Mouse (Mus musculus) gastrocnemius, postnatal 14 days (tissue): ENCODE data around the gene Gm1993. TPM values are rescaled to one million over a fixed set of nuclear protein-coding genes. Genes with fewer than 3 reads are reported as not detected.
"Not testable (repeated sequence)": the region's sequence is repeated elsewhere in the genome, so short reads cannot be mapped to it uniquely, and the experiment has no call there.

Source experiments
- DNase-seq: peaks from one replicate; pipeline ENCODE4 v3.0.0; 2021; ENCODE audit warnings: mixed read lengths
- intact Hi-C: fragments of 180-260 bp; cut with DNase I; formaldehyde crosslinking; loops from one replicate; pipeline ENCODE4 v1.15.1; 2025; ENCODE audit warnings: low total_unique reads
- long read RNA-seq, 2 experiments: library from polyadenylated mRNA; stranded (forward); transcript quantifications; one replicate each; pipeline ENCODE4 v2.0.0; 2021
- total RNA-seq, 2 experiments: library from RNA; stranded (reverse); gene quantifications; 2 replicates each; pipeline ENCODE4 v1.2.3; 2021

Gene Gm1993
- not detected for total RNA-seq
- long read RNA-seq, experiment 1 = 0 reads
- long read RNA-seq, experiment 2 = 0 reads

DNA sequence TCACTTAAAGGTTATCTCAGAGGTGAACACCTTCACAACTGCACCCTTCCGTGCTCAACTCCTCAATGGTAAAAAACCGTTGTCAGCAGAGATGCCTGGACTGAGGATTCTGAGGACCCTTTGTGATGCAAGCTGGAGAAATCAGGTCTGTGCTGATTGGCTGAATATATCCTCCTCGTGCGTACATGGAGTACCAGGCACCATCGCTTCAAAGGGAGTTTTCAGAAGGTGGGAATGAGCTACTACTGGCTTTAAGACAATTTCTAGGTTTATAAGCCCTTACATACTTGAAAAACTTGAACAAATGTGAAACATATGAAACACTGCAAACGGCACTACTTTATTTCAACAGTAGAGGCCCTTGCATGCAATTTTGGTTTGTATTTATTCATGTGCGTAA is at the start of gene Gm1993:
TSS of gene Gm1993 (minus strand) at position 101 of the 400 bp plus-strand sequence.
- intact Hi-C loops = not testable (repeated sequence)

More for the DNA sequence above, at the start of gene Gm1993:
- DNase-seq = not testable (repeated sequence)
